Mouse (Mus musculus) T-cell, adult 2 months (primary cell): Measurements from ENCODE around the gene Ceacam20.
A peak's percentile ranks its signal among the peaks of the same experiment; 100 is the strongest.
"Not testable (repeated sequence)": the region's sequence is repeated elsewhere in the genome, so short reads cannot be mapped to it uniquely, and the experiment has no call there.

Source experiments
- DNase-seq: peaks from one replicate; pipeline ENCODE4 v3.0.0; 2022; ENCODE audit warnings: low spot score

The Ceacam20 gene

DNA sequence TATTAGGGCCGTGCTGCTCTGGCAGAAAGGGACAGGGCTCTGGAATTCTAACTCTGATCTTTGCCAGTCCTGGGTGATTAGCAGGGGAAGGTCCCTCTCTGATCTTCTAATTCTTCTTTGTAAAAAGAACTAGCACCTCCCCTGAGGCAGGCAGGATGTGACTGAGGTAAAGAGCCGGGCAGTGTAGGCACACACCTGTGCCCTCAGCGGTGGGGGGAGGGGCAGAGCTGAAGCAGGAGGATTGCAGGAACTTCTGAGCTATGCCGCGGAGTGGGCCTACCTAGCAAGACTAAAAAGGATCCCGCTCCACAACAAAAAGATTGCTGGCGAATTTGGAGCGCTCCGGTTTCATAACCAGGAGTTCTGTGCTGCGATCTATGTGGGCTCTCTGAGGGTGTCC is 15.2 kb upstream of the Ceacam20 start:
- peak; percentile 74 for DNase-seq

GRCm38 (mm10) chr7:19950589-19950988 is 14.6 kb upstream of the Ceacam20 start, which contains the start of gene Igsf23:
Igsf23 (minus strand) TSS chr7:19950756.
- DNase-seq, result no peak

GRCm38 (mm10) chr7:19952320-19952986 is 12.8 kb upstream of the Ceacam20 start:
- DNase-seq, result no peak

- no peak for DNase-seq
Measured at GRCm38 (mm10) chr7:19953054-19953453, 12.2 kb upstream of the Ceacam20 start.

DNA sequence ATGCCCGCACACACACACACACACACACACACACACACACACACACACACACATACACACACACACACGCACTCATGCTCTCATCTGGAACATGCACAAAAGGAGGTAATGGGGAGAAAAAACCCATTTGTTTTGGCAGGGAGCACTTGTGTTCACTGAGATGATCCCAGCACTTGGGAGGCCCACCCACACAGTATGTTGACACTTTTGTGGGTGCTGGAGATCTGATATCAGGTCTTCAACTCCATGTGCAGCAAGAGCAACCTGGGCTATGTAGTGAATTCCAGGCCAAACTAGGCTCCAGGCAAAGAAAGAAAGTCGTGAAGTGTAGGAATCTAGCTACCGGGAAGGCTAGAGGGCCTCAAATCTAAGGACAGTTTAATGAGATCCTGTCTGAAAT is 9.4 kb upstream of the Ceacam20 start:
- no peak for DNase-seq

DNA sequence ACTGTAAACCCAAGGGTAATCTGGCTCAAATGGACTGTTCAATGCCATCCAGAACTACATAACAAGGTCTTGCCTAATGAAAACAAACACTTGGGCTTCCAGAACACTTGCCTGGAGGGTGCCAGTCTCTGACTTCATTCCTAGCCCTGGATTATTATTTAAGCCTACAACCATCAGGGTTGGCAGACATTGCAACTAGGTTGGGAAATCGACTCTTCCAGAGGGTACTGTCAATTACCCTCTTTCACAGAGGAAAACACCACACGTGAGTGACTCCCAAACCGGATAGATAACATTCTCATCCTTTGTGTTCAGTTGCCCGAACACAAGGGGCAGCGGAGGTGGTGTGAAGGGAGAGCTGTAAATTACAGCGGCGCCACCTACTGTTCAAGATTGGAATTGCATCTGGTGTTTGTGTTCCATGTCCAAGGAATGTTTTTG is 8.9 kb upstream of the Ceacam20 start:
- DNase-seq, result peak; percentile 82

- DNase-seq, result no peak
Measured at GRCm38 (mm10) chr7:19962423-19962822, 2.8 kb upstream of the Ceacam20 start.

- no peak for DNase-seq
Measured at GRCm38 (mm10) chr7:19969106-19969505, 3.9 kb downstream of the Ceacam20 start.

DNA sequence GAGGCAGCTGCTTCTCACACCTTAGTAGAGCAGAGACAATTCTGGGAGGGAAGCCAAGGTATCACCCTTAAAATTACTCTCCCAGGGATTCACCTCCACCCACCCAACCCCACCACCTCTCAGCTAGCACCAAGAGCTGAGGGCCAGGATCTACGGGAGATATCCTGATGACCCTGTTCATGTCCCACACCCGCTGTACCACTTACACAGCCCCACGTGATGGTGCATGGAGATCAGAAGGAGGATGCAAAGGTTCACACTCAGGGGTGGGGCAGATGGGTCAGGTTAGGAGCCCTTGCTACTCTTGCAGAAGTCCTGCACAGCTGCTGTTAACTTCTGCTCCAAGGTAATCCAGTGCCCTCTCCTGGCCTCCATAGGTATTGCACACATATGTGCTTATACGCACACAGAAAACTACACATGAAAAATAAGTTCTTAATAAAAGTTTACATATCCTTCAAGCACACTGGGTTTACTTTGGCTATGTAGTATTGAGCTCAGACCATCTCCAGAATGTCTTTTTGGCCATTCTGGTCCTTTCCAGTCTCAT is 4.4 kb downstream of the Ceacam20 start:
- no peak for DNase-seq

DNA sequence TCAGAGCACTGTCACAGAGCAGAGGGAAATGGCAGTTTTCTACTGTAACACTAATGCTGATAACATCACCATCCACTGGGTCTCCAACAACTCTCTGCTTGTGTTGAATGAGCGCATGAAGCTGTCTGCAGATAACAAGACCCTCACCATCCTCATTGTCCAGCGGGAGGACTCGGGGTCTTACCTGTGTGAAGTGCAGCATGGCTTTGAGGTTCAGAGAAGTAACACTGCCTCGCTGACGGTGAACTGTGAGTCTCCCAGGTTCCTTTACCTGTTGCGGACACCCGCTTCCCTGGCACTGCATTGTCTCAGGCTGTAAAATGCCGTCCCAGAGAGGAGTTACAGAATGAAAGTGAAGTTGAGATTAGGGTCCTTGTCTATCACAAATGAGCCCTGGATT is 5.0 kb downstream of the Ceacam20 start:
- DNase-seq, result no peak

- DNase-seq, result no peak
Measured at GRCm38 (mm10) chr7:19971516-19971915, 6.3 kb downstream of the Ceacam20 start.

- DNase-seq, result not testable (repeated sequence)
Measured at GRCm38 (mm10) chr7:19991165-19991564, 26.0 kb downstream of the Ceacam20 start, which contains the start of gene Nlrp9b. Nlrp9b (plus strand) TSS chr7:19991465.

DNA sequence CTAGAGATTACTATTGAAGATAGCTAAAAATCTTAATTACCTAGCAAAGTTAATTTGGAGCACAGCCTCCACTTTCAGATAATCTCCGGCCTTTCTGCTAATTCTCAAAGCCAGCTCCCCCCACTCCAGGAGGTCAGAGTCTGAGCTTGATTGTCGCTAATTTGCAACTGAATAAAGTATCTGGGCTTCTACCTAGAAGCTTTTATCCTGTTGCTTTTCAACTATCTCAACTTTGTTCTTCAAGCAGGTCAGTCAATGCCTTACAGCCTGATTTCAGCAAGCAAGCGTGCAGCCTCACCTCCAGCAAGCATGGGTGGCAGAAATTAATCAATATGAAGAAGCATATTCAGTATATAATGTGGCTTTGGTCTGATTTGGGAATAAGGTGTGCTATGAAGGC is 31.5 kb downstream of the Ceacam20 start:
- not testable (repeated sequence) for DNase-seq

- DNase-seq, result no peak
Measured at GRCm38 (mm10) chr7:20009987-20010386, 44.8 kb downstream of the Ceacam20 start.
